Mouse (Mus musculus) kidney, adult 18-20 months (tissue): ENCODE results near the gene Rbm17.

Source experiments
- DNase-seq: peaks from one replicate; pipeline ENCODE4 v3.0.0; 2021

Rbm17 gene

GRCm38 (mm10) chr2:11587996-11588395, 16.0 kb downstream of the Rbm17 start:
- no peak for DNase-seq

- no peak for DNase-seq
Measured at GRCm38 (mm10) chr2:11579399-11579798, 24.6 kb downstream of the Rbm17 start.

GRCm38 (mm10) chr2:11578187-11578586, 25.8 kb downstream of the Rbm17 start:
- DNase-seq = no peak

GRCm38 (mm10) chr2:11573684-11574083, 30.3 kb downstream of the Rbm17 start:
- no peak for DNase-seq

GRCm38 (mm10) chr2:11571004-11571535, 32.9 kb downstream of the Rbm17 start:
- no peak for DNase-seq

- DNase-seq = no peak
Measured at GRCm38 (mm10) chr2:11568471-11568870, 35.5 kb downstream of the Rbm17 start.

GRCm38 (mm10) chr2:11567781-11568362, 36.1 kb downstream of the Rbm17 start:
- DNase-seq = peak; percentile 58

GRCm38 (mm10) chr2:11566898-11567297, 37.1 kb downstream of the Rbm17 start:
- DNase-seq = no peak

GRCm38 (mm10) chr2:11566241-11566640, 37.7 kb downstream of the Rbm17 start:
- DNase-seq = no peak

- no peak for DNase-seq
Measured at GRCm38 (mm10) chr2:11564768-11565167, 39.2 kb downstream of the Rbm17 start.

- no peak for DNase-seq
Measured at GRCm38 (mm10) chr2:11563256-11563655, 40.7 kb downstream of the Rbm17 start.

- DNase-seq = no peak
Measured at GRCm38 (mm10) chr2:11558654-11559053, 45.3 kb downstream of the Rbm17 start.

GRCm38 (mm10) chr2:11557244-11557643, 46.7 kb downstream of the Rbm17 start:
- no peak for DNase-seq

GRCm38 (mm10) chr2:11555316-11555715, 48.6 kb downstream of the Rbm17 start:
- DNase-seq = no peak

GRCm38 (mm10) chr2:11553471-11554400, 50.2 kb downstream of the Rbm17 start, which contains the start of gene Pfkfb3:
Gene Pfkfb3, minus strand, starts transcription at chr2:11554077.
- DNase-seq = peak; percentile 75

GRCm38 (mm10) chr2:11552966-11553451, 50.9 kb downstream of the Rbm17 start:
- DNase-seq = peak; percentile 51

GRCm38 (mm10) chr2:11552297-11552821, 51.6 kb downstream of the Rbm17 start:
- peak; percentile 43 for DNase-seq

GRCm38 (mm10) chr2:11551726-11552125, 52.2 kb downstream of the Rbm17 start:
- no peak for DNase-seq

- no peak for DNase-seq
Measured at GRCm38 (mm10) chr2:11548508-11548907, 55.4 kb downstream of the Rbm17 start.

GRCm38 (mm10) chr2:11547609-11548008, 56.3 kb downstream of the Rbm17 start:
- no peak for DNase-seq

- peak; percentile 45 for DNase-seq
Measured at GRCm38 (mm10) chr2:11546091-11546490, 57.9 kb downstream of the Rbm17 start.

- DNase-seq = no peak
Measured at GRCm38 (mm10) chr2:11545380-11545779, 58.6 kb downstream of the Rbm17 start.

GRCm38 (mm10) chr2:11544342-11544741, 59.6 kb downstream of the Rbm17 start:
- no peak for DNase-seq
